Mouse (Mus musculus): ENCODE data around the gene Abcg2.

Abcg2 gene

GRCm38 (mm10) chr6:58638566-58638965 lies 54.2 kb downstream of the Abcg2 start:
- no peak for DNase-seq (ENCODE audit: low read depth)

GRCm38 (mm10) chr6:58639391-58639790 lies 55.1 kb downstream of the Abcg2 start:
- no peak for DNase-seq (ENCODE audit: low read depth)

GRCm38 (mm10) chr6:58640333-58641018 lies 56.2 kb downstream of the Abcg2 start:
- DNase-seq (ENCODE audit: low read depth), result peak; percentile 50

GRCm38 (mm10) chr6:58641056-58641799 lies 56.9 kb downstream of the Abcg2 start:
- DNase-seq (ENCODE audit: low read depth), result no peak

DNA sequence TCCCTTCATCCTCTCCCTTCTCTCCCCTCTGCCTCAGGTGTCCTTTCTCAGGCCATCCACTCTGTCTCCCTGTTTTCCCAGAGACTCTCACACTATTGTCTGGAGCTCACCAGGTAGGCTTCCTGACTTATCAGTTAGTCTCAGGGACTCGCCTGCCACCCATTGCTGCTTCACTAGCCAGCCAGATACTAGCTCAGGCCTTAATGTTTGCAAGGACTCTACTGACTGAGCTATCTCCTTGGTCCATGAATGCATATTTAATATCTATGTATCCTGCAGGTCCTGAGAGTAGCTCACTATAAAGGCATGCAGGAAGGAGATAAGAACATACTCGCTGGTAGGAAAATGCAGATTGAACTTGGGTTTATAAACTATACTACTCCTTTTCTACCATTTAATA lies 57.9 kb downstream of the Abcg2 start:
- no peak for DNase-seq (ENCODE audit: low read depth)

DNA sequence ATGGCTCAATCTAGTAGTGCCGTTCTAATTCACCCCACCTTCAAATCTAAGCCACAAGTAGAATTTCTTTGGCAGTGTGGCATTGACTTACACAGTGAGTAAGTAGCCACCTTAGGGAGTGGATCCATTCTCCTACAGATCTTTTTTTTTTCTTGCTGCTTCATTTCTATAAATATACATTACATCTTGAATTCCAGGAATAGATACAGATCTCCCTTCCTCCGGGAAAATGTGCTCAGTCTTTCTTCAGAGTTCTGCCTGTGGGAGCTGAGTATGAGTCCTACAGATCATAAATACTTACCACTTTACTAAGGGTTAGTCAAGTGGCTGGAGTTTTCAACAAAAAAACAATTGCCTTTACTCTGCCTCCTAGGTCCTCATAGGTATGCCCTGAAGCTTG lies 60.3 kb downstream of the Abcg2 start:
- DNase-seq (ENCODE audit: low read depth), result no peak

- no peak for DNase-seq (ENCODE audit: low read depth)
These were observed 63.9 kb downstream of the Abcg2 start for GRCm38 (mm10) chr6:58648100-58648749.

- no peak for DNase-seq (ENCODE audit: low read depth)
These were observed 65.8 kb downstream of the Abcg2 start for GRCm38 (mm10) chr6:58650136-58650535.

DNA sequence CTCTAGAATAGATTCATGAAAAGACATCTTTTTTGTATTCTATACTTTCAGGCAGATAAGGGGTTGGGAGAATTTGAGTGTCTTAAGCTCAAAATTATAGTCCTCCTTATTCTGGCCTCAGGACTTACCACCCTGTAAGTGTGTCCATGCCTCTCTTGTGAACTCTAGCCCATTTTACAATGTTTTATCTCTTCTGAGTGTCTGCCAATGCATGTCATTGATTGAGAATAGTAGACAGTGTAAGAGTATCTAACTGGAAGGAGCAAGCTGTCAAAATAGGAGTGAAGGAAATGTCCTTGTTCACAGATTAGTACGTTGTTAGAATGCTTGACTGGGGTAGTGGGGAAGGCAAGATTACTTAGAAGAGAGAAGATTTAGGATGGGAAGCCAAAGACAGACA lies 66.7 kb downstream of the Abcg2 start:
- DNase-seq (ENCODE audit: low read depth), result no peak

DNA sequence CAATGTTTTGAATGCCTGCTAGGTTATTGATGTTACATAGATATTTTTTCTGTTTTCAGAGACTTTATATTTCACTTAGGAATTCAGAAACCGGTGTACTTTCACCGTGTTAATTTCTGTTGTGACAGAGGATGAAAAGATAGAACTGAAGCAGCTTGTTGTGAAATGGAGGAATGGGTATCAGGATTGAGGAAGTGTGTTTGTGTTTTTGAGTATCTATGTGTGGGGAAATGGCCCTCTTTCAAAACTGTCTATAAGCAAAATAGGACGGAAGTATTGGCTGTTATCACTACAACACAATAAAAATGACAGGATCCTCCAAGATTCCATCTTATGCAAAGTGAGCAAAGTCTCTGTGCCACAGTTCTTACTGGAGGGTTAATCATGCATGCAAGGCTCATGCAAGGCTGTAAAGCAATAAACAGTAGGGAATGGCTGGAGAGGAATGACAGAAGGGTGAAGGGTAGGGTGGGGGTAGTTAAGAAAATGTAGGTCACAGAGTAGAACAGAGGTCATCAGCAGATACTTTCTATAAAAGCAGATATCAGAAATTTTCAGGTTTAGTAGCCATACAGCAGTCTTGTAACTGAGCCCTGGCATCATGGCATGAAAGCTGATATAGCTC lies 76.7 kb downstream of the Abcg2 start:
- no peak for DNase-seq (ENCODE audit: low read depth)

DNA sequence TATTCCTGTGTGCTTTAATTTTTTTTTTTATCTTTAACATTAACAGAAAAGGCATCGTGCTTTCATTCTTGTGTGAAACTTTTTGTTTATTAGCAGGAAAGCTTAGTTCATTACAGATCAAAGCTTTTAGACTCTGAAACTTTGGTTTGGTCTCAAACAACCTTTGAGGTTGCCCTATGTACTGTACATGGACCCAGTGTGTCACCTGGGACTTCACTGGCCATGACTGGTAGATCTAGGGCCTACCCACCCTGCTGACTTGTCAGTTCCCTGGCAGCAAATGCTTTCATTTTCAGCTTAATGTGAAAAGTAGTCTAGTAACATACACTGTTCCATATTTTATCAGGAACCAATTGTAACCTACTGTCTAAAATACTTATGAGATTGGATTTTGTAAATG lies 93.5 kb downstream of the Abcg2 start:
- DNase-seq (ENCODE audit: low read depth), result no peak

GRCm38 (mm10) chr6:58678530-58678929 lies 94.2 kb downstream of the Abcg2 start:
- DNase-seq (ENCODE audit: low read depth), result no peak

DNA sequence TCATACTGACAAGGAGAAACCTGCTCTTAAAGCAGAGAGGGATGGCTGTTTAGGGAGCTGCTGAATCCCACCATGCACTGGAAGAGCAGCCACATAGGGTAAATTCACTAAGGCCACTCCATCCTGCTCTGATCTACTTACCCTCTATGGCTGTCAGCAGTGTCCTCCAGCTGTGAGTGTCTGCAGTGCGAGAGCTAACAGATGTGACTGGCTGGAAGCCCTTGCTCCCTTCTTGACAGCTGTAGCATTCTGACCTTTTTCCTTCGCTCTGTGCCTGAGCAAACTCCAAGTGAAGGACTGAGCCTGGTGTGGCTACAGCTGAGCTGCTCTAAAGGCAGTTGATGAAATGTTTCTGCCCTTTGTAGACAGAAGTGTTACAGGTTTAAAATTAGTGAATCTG lies 107.3 kb downstream of the Abcg2 start:
- no peak for DNase-seq (ENCODE audit: low read depth)

DNA sequence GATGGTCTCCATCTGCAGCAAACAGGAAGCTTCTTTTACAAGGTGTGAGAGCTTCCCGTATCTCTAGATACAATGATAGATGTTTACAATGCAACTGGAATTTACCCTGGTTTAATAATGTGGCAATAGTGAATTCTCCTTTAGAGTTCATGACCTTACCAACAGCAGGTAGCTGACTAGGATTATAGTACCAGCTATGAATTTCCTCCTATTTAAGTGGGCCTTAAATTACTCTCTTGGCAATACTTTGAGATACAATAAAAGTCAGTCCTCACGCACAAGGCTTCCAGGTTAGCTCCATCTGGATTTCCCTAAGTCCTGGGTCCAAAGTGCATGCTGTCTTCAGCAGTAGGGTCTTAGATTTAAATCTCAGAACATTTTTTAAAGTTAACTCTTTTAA lies 109.9 kb downstream of the Abcg2 start:
- DNase-seq (ENCODE audit: low read depth), result no peak

DNA sequence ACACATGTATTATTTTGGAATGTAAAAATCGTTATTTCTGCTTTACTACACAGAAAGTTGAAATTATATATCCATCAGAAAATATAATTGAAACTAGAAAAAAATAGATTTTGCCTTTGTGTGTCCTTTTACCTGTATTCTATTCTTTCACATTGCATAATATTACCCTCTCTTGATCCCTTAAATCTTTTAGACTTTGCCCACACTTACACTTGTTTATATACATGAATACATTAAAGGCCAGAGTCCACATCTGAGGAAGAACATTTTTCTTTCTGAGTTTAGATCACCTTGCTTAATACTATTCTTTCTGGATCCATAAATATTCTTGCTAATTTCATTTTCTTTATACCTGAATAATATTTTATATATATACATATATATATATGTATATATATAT lies 110.4 kb downstream of the Abcg2 start:
- no peak for DNase-seq (ENCODE audit: low read depth)

DNA sequence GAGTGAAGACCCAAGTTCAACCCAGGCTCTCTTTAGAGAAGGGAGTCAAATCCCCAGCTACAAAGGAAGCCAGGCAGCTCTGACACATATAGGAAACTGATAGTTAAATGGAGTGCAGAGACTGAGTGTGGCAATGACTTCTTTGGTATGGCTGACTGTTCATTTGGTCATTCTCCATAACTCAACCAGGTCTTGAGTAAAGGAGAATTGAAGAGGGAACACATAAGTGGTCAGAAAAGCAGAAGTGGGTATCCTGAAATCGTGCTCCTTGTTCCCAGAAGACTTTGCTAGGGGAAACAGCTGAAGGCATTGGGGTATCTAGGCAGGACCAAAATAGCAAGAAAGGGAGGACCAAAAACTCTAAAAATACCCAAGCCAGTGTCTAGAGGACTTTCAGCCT lies 126.0 kb downstream of the Abcg2 start:
- DNase-seq (ENCODE audit: low read depth), result no peak

DNA sequence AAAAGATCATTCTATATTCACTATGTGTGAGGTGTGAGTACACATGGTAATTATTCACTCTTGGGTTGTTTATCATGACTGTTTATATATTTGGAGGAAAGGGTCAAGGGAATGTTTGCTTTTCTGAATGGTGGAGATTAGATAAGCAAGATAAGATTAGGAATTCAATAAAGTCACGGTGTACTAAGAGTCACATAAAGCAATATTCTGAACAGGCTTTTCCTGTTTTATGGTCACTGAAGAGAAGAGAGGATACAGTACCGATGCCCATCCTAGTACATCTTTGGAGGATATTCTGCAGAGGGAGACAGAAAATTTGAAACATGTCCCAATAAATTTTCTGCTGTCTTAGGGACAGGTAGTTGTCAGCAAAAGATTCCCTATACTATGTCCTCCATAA lies 127.6 kb downstream of the Abcg2 start:
- DNase-seq (ENCODE audit: low read depth), result no peak

GRCm38 (mm10) chr6:58733851-58734250 lies 149.5 kb downstream of the Abcg2 start:
- no peak for DNase-seq (ENCODE audit: low read depth)

GRCm38 (mm10) chr6:58735090-58735489 lies 150.8 kb downstream of the Abcg2 start:
- DNase-seq (ENCODE audit: low read depth), result no peak
